In the genomic region with DNA sequence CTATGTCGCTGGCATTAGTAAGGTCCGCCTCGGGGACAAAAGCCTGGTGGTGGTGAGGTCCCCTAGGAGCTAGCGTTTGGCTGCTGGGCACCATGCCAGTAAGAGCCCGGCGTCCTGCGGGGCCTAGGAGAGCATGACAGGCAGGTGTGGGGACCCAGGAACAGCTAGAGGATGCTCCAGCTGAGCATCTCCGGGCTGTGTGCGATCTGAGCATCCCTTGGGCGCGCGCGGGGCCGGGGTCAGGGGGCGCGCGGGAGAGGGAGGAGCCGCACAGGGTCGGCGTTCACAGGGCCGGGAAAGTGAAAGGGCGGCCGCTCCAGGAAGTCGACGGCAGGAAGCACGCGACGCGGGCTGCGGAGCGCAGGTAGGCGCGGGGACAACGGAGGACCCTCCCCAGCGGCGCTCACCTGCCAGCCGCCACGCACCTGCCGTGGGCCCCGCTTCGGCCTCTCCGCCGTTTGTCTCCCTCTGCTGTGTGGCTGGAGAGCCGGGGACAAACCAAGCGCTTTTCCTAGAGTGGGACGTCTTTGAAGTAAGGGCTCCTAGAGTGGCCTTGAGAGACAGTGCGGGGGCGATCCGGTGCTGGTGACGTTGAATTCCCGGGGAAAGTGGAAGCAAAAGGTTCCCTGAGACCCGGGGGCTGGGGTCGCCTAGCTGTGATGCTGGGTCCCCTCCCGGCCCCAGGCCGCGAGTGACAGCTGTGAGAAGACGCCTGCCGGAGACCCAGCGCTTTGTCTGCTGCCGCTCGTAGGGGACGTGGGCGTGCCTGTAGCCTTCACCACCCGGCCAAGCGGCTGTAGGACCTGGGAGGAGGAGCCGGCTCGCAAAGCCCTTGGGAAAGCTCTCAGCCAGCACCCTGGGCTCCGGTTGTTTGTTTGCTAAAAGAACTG, we compare ENCODE assay signal across 8 mouse cellular contexts. TPM values are rescaled to one million over a fixed set of nuclear protein-coding genes. Genes with fewer than 3 reads are reported as not detected.
DNase-seq lines count a peak whose midpoint lies in the region; ATAC-seq lines count a peak whose summit lies in the region.

No protein-coding gene starts in this region.

- H3K4me3 ChIP-seq in intestine, embryonic 15.5 days (replicated peaks): peak overlapping the region; percentile 58
- peak overlapping the region; percentile 72 for H3K4me3 ChIP-seq in limb, embryonic 10.5 days
- H3K4me3 ChIP-seq in midbrain, embryonic 10.5 days: peak overlapping the region; percentile 67

- peak overlapping the region; percentile 60 for H3K9ac ChIP-seq in intestine, embryonic 15.5 days

- WGBS in intestine, embryonic 15.5 days: under 1% methylated on average over 67 of the region's 68 CpGs
- WGBS in limb, embryonic 10.5 days: 1% methylated on average over 66 of the region's 68 CpGs
- WGBS in midbrain, embryonic 10.5 days: 1% methylated on average over 68 of the region's 68 CpGs

- no peaks in the 10 kb centered on the region for H3K9me3 ChIP-seq in intestine, embryonic 15.5 days
- H3K9me3 ChIP-seq in limb, embryonic 10.5 days (replicated peaks): no peaks in the 10 kb centered on the region
- no peaks in the 10 kb centered on the region for H3K9me3 ChIP-seq in midbrain, embryonic 10.5 days (replicated peaks)

- H3K27ac ChIP-seq in intestine, embryonic 15.5 days: peak overlapping the region; percentile 69
- peak overlapping the region; percentile 72 for H3K27ac ChIP-seq in limb, embryonic 10.5 days
- peak overlapping the region; percentile 85 for H3K27ac ChIP-seq in midbrain, embryonic 10.5 days (replicated peaks)

- H3K4me1 ChIP-seq in intestine, embryonic 15.5 days (replicated peaks): peaks cover 30% of the 10 kb centered on the region
- peaks cover 33% of the 10 kb centered on the region for H3K4me1 ChIP-seq in limb, embryonic 10.5 days
- H3K4me1 ChIP-seq in midbrain, embryonic 10.5 days: peaks cover 26% of the 10 kb centered on the region

- H3K4me2 ChIP-seq in intestine, embryonic 15.5 days (replicated peaks): peak overlapping the region; percentile 96

- no peaks in the 10 kb centered on the region for H3K36me3 ChIP-seq in intestine, embryonic 15.5 days
- H3K36me3 ChIP-seq in limb, embryonic 10.5 days: no peaks in the 10 kb centered on the region
- no peaks in the 10 kb centered on the region for H3K36me3 ChIP-seq in midbrain, embryonic 10.5 days

- peak; percentile 94 for DNase-seq in adrenal gland, adult 2 months
- peak; percentile 80 for DNase-seq in embryo, embryonic 10.5 days (ENCODE audit: low spot score)
- peak; percentile 52 to 71 for DNase-seq in gastrocnemius, postnatal 4 days (ENCODE audit: low spot score in 2 of 2)
- DNase-seq in limb, embryonic 10.5 days (ENCODE audit: low spot score): peak; percentile 74
- DNase-seq in midbrain, embryonic 10.5 days (ENCODE audit: low spot score): peak; percentile 82
- DNase-seq in right cerebral cortex, postnatal 36 days (ENCODE audit: low spot score in 2 of 2): peak; percentile 68 to 75
- DNase-seq in adipocyte (ENCODE audit: low spot score): no peak

- ATAC-seq in intestine, embryonic 15.5 days: peak; percentile 86

- H3K27me3 ChIP-seq in intestine, embryonic 15.5 days (replicated peaks): no peaks in the 10 kb centered on the region
- H3K27me3 ChIP-seq in limb, embryonic 10.5 days (ENCODE audit: low read depth, poor library complexity, severe bottlenecking): peaks cover 54% of the 10 kb centered on the region
- H3K27me3 ChIP-seq in midbrain, embryonic 10.5 days (ENCODE audit: low read depth, poor library complexity, severe bottlenecking): peaks cover 40% of the 10 kb centered on the region

RNA-seq across cellular contexts. Expression of gene Slc37a1, which starts 9.5 kb away (rescaled TPM):
- total RNA-seq in adrenal gland, adult 2 months (2021): 10 to 100 TPM in 1 of 2 experiments, 1 to 10 TPM in 1; 5.7 to 13.4 TPM
- 13.1 and 15.1 TPM in 2 replicates for polyA plus RNA-seq in adrenal gland, adult 2 months (2012; rRNA removed)
- 1 to 10 TPM; 1.4 to 2.4 TPM for total RNA-seq in gastrocnemius, postnatal 4 days (2021)
- polyA plus RNA-seq in intestine, embryonic 15.5 days (2015; fragmentation: Nextera tagmentation; extraction: Ambion mirVana): 18.4 and 22.7 TPM in 2 replicates
- polyA plus RNA-seq in limb, embryonic 10.5 days (2016; fragmentation: Nextera tagmentation; extraction: Ambion mirVana): 3.3 and 4.1 TPM in 2 replicates
- 6.4 and 6.9 TPM in 2 replicates for polyA plus RNA-seq in midbrain, embryonic 10.5 days (2016; fragmentation: Nextera tagmentation; extraction: Ambion mirVana)

RNA-seq across cellular contexts. Expression of gene Rsph1, which starts 19.0 kb away (rescaled TPM):
- total RNA-seq in adrenal gland, adult 2 months (2021): 1 to 10 TPM; 4.5 to 8.0 TPM
- polyA plus RNA-seq in adrenal gland, adult 2 months (2012; rRNA removed): 0.21 and 0.22 TPM in 2 replicates
- 1 to 10 TPM; 1.8 to 2.1 TPM for total RNA-seq in gastrocnemius, postnatal 4 days (2021)
- polyA plus RNA-seq in intestine, embryonic 15.5 days (2015; fragmentation: Nextera tagmentation; extraction: Ambion mirVana): 1.1 and 1.3 TPM in 2 replicates
- polyA plus RNA-seq in limb, embryonic 10.5 days (2016; fragmentation: Nextera tagmentation; extraction: Ambion mirVana): 0.62 and 0.90 TPM in 2 replicates
- 1.7 and 2.5 TPM in 2 replicates for polyA plus RNA-seq in midbrain, embryonic 10.5 days (2016; fragmentation: Nextera tagmentation; extraction: Ambion mirVana)
